Mouse (Mus musculus) central nervous system, embryonic 14 days (tissue): ENCODE data around the gene Zfp760. TPM values are rescaled to one million over a fixed set of nuclear protein-coding genes. Genes with fewer than 3 reads are reported as not detected.

Source experiments
- polyA plus RNA-seq: library from polyadenylated mRNA; depleted of rRNA; stranded (reverse); fragments of >200 nt; gene quantifications from 2 replicates; pipeline ENCODE4 v1.2.3, GENCODE M21; 2012; rRNA removed

Gene Zfp760
- polyA plus RNA-seq: 15.0 and 19.1 TPM in 2 replicates

DNA sequence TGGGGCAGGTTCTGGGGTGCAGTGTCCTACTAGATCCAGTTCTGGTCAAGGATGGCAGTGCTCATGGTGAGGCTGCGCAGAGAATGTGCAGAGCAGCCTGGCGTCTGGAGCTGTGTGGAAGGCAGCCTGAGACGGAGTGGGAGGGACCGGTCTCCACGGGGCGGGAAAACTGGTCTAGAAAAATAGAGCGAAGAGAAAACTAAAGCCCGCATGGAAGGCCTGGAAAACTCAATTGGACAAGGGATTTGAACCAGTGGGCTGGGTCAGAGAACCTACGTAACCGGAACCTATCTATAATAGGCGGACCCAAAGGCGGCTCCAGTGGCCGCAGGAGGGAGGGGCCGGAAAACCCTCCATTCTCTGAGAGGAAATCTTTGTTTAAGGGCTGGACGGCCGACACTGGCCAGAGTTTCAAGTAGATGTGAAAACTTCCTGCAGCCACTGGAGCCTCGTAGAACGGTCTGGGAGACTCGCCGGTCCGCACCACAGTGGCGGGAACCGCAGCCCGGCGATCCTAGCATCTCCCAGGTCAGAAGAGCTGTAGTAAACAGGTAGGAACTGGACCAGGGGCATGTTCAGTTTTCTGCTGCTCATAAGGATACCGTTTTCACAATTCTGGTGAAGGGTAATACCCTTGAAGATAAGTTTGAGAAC lies at the start of gene Zfp760:
TSS of gene Zfp760 (plus strand) at position 399 of the 654 bp plus-strand sequence.

GRCm38 (mm10) chr17:21691560-21691959 lies 16.0 kb upstream of the Zfp760 start, which contains the start of gene Gm10226:
Gm10226 (plus strand) TSS chr17:21691860.

DNA sequence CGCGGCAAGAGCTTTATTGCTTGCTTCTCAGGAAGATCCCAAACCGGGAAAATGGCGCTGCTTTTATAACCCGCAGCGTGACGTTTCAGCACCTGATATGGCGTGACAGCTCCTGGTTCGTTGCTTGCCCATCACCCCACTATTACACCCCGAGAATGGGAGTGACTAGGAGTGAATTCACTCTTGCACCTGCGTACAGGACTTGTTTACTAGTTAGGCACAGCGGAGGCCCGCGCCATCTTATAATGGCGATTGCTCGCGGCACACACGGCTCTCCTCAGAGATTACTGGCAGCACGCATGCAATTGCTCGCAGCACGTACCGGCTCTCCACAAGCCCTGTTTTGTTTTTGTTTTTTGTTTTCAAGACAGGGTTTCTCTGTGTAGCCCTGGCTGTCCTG lies 23.0 kb downstream of the Zfp760 start, which contains the start of gene Zfp229:
TSS of gene Zfp229 (plus strand) at position 301 of the 400 bp plus-strand sequence.

Other genes starting within 250 kb of the Zfp760 start
- 4.7 and 4.9 TPM in 2 replicates for gene Zfp53, start 218.7 kb upstream of the Zfp760 start, polyA plus RNA-seq
- gene Zfp52, start 172.2 kb upstream of the Zfp760 start, polyA plus RNA-seq: 1.5 and 1.8 TPM in 2 replicates
- gene Zfp948, start 140.7 kb upstream of the Zfp760 start, polyA plus RNA-seq: 17.9 and 18.1 TPM in 2 replicates
- 7.6 and 8.7 TPM in 2 replicates for gene Zfp983, start 57.1 kb upstream of the Zfp760 start, polyA plus RNA-seq
- 9.6 and 10.0 TPM in 2 replicates for gene Gm10226, start 15.9 kb upstream of the Zfp760 start, polyA plus RNA-seq
- gene Zfp229, start 23.1 kb downstream of the Zfp760 start, polyA plus RNA-seq: 7.2 and 7.5 TPM in 2 replicates
- 1.7 and 2.1 TPM in 2 replicates for gene Zfp820, start 138.0 kb downstream of the Zfp760 start, polyA plus RNA-seq
- gene Zfp995, start 202.2 kb downstream of the Zfp760 start, polyA plus RNA-seq: 5.3 and 5.6 TPM in 2 replicates